Mouse (Mus musculus): ENCODE results near the gene Ugt2b1. TPM values are rescaled to one million over a fixed set of nuclear protein-coding genes. Genes with fewer than 3 reads are reported as not detected.

The Ugt2b1 gene
- polyA plus RNA-seq, 1 experiment, result not detected

Other genes starting within 250 kb of the Ugt2b1 start
- gene Tmprss11e, start 180.7 kb downstream of the Ugt2b1 start, polyA plus RNA-seq (2012; ENCODE audit: insufficient read depth, insufficient read length, missing spikeins), result not detected in 2 replicates
- gene Ythdc1, start 122.3 kb downstream of the Ugt2b1 start, polyA plus RNA-seq (2012; ENCODE audit: insufficient read depth, insufficient read length, missing spikeins), result 19.9 and 29.1 TPM in 2 replicates
- gene Ugt2b34, start 19.6 kb downstream of the Ugt2b1 start, polyA plus RNA-seq (2012; ENCODE audit: insufficient read depth, insufficient read length, missing spikeins), result not detected in 2 replicates
- gene Ugt2b35, start 74.3 kb upstream of the Ugt2b1 start, polyA plus RNA-seq (2012; ENCODE audit: insufficient read depth, insufficient read length, missing spikeins), result not detected in 2 replicates
- gene Ugt2b36, start 166.0 kb upstream of the Ugt2b1 start, polyA plus RNA-seq (2012; ENCODE audit: insufficient read depth, insufficient read length, missing spikeins), result not detected in 2 replicates
- not detected in 2 replicates for gene Ugt2b5, start 213.8 kb upstream of the Ugt2b1 start, polyA plus RNA-seq (2012; ENCODE audit: insufficient read depth, insufficient read length, missing spikeins)

Data from brown adipose tissue, adult 24 weeks (tissue).